Mouse (Mus musculus): ENCODE results near the gene Tpx2.

GRCm38 (mm10) chr2:152942898-152943515 lies 95.2 kb downstream of the Tpx2 start:
- TF ChIP-seq CTCF (IDR thresholded peaks at IDR 0.05; ENCODE audit: low read depth) (no peak), EP300 (IDR thresholded peaks at IDR 0.05; ENCODE audit: low read depth) (no peak)

Measured in liver, postnatal 0 days (tissue).